Mouse (Mus musculus): ENCODE measurements around the gene P2ry2.

GRCm38 (mm10) chr7:100963381-100963780, 49.3 kb downstream of the P2ry2 start:
- TF ChIP-seq POLR2A (IDR thresholded peaks at IDR 0.05; ENCODE audit: borderline replicate concordance, insufficient read depth, low read length) (no peak), CTCF (IDR thresholded peaks at IDR 0.05; ENCODE audit: borderline replicate concordance, insufficient read depth, low read depth, low read length) (no peak)

Measured in cerebellum, adult 2 months (tissue).